Mouse (Mus musculus) kidney, embryonic 16.5 days (tissue): Measurements from ENCODE around the gene 1500009C09Rik. TPM values are rescaled to one million over a fixed set of nuclear protein-coding genes. Genes with fewer than 3 reads are reported as not detected.

Experiments
- ATAC-seq: fragments of 200-750 bp; cut with Nextera tagmentation; 2 replicates; pipeline ENCODE4 v1.8.0; 2017; ENCODE audit warnings: moderate TSS enrichment; ENCODE audit not compliant: low FRiP score, low TSS enrichment
- H3K27ac ChIP-seq: fragments of 300-500 bp; sonication (generic); 2 replicates; pipeline ENCODE4 v1.5.1; 2014; ENCODE audit warnings: low read length
- H3K27me3 ChIP-seq: fragments of 300-500 bp; sonication (generic); 2 replicates; pipeline ENCODE4 v1.6.1; 2014; ENCODE audit warnings: low read length, control low read depth, mixed read lengths; ENCODE audit not compliant: insufficient read depth
- H3K36me3 ChIP-seq: fragments of 300-500 bp; sonication (generic); 2 replicates; pipeline ENCODE4 v1.6.1; 2014; ENCODE audit warnings: low read length, control low read depth, mixed read lengths; ENCODE audit not compliant: insufficient read depth
- H3K4me1 ChIP-seq: fragments of 300-500 bp; sonication (generic); 2 replicates; pipeline ENCODE4 v1.6.1; 2014; ENCODE audit warnings: low read length, control low read depth, mixed read lengths; ENCODE audit not compliant: insufficient read depth
- H3K4me2 ChIP-seq: fragments of 300-500 bp; sonication (generic); replicated peaks from 2 replicates; pipeline ENCODE4 v1.6.1; 2014; ENCODE audit warnings: low read depth, low read length
- H3K4me3 ChIP-seq: fragments of 300-500 bp; sonication (generic); 2 replicates; pipeline ENCODE4 v1.5.1; 2014; ENCODE audit warnings: mild to moderate bottlenecking, low read length
- H3K9ac ChIP-seq: fragments of 300-500 bp; sonication (generic); replicated peaks from 2 replicates; pipeline ENCODE4 v1.6.1; 2014; ENCODE audit warnings: low read length
- H3K9me3 ChIP-seq: fragments of 300-500 bp; sonication (generic); 2 replicates; pipeline ENCODE4 v1.6.1; 2016; ENCODE audit warnings: low read length, control low read depth
- WGBS: fragments of 180-500 bp; shearing (Covaris S2); extraction: QIAGEN DNeasy Blood & Tissue Kit; methylation state at CpG from one replicate; pipeline ENCODE4 v1.1.7; 2014; 5-methylcytosine and 5-hydroxymethylcytosine counted together
- polyA plus RNA-seq: library from polyadenylated mRNA; unstranded; fragments of >200 nt; fragmentation: Nextera tagmentation; extraction: Ambion mirVana; gene quantifications from 2 replicates; pipeline ENCODE4 v1.2.1, GENCODE M21; 2015

1500009C09Rik gene
- polyA plus RNA-seq, 1 experiment from 2014 or later = not detected

DNA sequence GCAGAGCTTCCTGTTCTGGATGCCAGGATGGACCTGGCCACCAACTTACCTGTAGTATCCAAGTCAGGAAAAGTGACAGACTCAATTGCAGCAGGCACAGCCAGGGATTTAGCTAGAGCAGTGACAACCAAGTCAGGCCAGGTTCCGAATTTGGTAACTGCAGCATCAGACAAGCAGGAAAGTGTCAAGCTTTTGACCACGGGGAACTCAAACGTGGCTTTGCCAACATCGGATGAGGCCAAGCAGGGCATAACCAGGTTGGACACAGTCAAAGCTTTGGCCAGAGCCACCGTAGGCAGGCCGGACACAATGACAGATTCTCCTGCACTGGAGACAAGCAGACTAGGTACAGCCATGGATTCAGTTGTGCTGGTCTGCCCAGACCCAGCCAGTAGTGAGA is 20.1 kb downstream of the 1500009C09Rik start:
- no peak overlapping the region for H3K4me2 ChIP-seq

DNA sequence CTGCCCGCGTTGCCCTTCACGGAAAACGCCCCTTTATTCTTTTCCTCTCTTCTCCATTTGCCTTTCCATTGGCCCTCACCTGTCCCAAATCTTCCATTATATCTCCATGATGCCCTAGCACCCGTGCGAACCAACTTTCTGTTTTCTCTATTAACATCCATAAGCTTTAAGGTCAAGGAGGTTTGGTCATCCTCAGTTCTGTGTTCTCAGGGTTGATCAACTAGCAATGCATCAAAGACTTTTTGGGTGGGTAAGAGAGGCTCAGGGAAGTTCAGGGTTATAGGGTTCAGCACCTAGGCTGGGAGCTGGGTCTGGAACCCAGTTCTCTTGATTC is 22.4 kb downstream of the 1500009C09Rik start, which contains the start of gene Sept3:
Gene Sept3, plus strand, starts transcription at position 301 of the 334 bp plus-strand sequence.
- Histone ChIP-seq H3K27ac (no peak within 1 kb of the TSS), H3K27me3 (peaks cover 45% of the 10 kb centered on the region)
- 32% methylated on average over 6 of the region's 6 CpGs for WGBS

More for the DNA sequence above, 20.1 kb downstream of the 1500009C09Rik start:
- Histone ChIP-seq H3K9ac (no peak overlapping the region), H3K27ac (no peak overlapping the region), H3K9me3 (no peaks in the 10 kb centered on the region), H3K4me3 (no peak overlapping the region), H3K27me3 (peaks cover 45% of the 10 kb centered on the region), H3K36me3 (no peaks in the 10 kb centered on the region), H3K4me1 (peaks cover 16% of the 10 kb centered on the region)
- ATAC-seq = no peak
- 88% methylated on average over 6 of the region's 6 CpGs for WGBS

DNA sequence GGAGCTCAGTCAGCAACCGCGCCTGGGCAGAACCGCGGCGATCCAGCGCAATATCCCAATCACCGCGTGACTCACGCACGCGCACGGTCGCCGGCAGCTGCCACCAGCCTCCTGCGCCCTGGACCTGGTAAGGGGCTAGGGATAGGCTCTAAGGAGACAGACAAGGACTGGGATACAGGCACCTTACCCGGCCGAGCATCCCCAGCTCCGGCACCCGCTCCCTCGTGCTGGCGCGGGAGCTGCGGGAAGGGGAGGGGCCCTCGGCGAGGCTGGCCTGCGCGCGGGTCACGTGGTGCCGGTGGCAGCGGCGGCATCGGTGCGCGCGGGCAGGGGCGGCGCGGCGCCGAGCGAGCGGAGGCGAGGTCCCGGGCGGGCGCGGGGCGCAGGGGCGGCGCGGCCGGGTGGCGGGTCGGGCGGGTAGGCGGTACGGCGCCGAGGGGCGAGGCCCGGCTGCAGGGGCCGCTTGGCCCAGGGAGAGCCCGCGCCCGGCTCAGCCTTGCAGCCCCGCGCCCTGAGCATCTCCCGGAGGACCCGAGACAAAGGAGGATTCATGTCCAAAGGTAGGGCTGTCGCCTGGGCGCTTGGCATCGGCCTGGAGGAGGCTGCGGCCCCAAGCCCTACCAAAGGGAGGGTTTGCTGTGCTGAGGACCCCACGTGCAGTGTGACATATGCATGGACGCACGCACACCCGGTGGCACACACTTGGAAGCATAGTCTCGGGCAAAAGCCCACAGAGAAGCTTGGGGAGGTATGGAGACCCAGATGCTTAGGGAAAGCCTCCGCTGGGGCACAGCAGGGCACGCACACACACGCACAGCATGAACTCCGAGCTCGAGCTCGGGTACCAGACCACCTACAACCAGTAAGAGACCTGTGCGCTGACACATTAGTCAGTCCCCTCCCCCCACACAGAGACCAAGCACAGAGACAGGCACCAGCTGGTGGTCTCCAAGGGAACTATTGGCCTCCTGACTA is 23.0 kb downstream of the 1500009C09Rik start:
- H3K9ac ChIP-seq = peak overlapping the region; percentile 72
- peak overlapping the region; percentile 63 for H3K4me3 ChIP-seq
- H3K4me1 ChIP-seq = peaks cover 16% of the 10 kb centered on the region
- under 1% methylated on average over 67 of the region's 86 CpGs for WGBS
- no peaks in the 10 kb centered on the region for H3K36me3 ChIP-seq
- ATAC-seq = peak; percentile 66
- peak overlapping the region; percentile 98 for H3K4me2 ChIP-seq
- no peaks in the 10 kb centered on the region for H3K9me3 ChIP-seq
- H3K27me3 ChIP-seq = peaks cover 45% of the 10 kb centered on the region
- no peak overlapping the region for H3K27ac ChIP-seq

More for the DNA sequence above, 22.4 kb downstream of the 1500009C09Rik start, which contains the start of gene Sept3:
- peak within 1 kb of the TSS; percentile 63 for H3K4me3 ChIP-seq
- no peaks in the 10 kb centered on the region for H3K36me3 ChIP-seq
- no peaks in the 10 kb centered on the region for H3K9me3 ChIP-seq
- peaks cover 16% of the 10 kb centered on the region for H3K4me1 ChIP-seq
- H3K9ac ChIP-seq = peak within 1 kb of the TSS; percentile 72
- ATAC-seq = no peak
- H3K4me2 ChIP-seq = peak within 1 kb of the TSS; percentile 98

DNA sequence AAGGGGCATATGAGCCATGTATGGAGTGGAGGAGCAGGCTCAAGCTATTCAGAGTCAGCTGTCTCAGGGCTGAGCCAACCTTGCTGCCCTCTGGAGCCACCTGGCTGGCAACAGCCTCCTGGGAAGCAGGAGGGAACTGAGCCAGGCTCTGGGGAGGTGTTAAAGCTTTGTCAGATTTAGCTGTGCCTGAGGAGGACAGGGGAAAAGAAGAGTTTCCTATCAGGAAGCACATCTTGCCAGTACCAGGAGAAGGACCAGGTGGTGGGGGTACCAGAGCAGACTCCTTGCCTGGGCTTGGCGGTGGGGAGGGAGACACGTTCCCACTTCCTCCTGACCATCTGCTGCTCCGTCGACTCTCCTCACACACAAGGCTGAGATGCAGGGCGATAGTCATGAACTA is 25.4 kb downstream of the 1500009C09Rik start:
- Histone ChIP-seq H3K27me3 (peaks cover 33% of the 10 kb centered on the region), H3K4me3 (no peak overlapping the region), H3K4me1 (peaks cover 16% of the 10 kb centered on the region), H3K36me3 (no peaks in the 10 kb centered on the region), H3K4me2 (no peak overlapping the region), H3K9me3 (no peaks in the 10 kb centered on the region), H3K9ac (no peak overlapping the region), H3K27ac (no peak overlapping the region)
- ATAC-seq = no peak
- 73% methylated on average over 5 of the region's 5 CpGs for WGBS

DNA sequence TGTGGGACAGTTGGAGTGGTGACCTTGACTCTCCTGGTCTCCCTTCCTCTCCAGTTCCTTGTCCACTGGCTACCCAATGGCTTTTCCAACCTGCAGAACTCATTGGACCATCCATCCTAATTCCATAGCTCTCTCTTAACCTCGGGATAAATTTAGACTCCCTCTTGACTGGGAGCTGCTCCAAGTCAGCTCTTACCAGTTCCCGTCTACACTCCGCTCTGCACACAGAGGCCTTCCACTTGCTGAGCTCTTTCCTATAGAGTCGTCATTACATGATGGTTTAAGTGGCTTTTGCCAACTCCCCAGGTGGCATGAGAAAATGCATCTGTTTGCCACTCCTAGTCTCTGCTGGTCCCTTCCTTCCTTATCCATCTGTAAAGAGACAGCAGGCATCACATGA is 28.4 kb downstream of the 1500009C09Rik start:
- Histone ChIP-seq H3K4me3 (no peak overlapping the region), H3K27me3 (peaks cover 8% of the 10 kb centered on the region; the same call in 1 of the 2 replicates), H3K4me2 (no peak overlapping the region), H3K27ac (no peak overlapping the region), H3K9ac (no peak overlapping the region), H3K4me1 (peaks cover 6% of the 10 kb centered on the region), H3K36me3 (no peaks in the 10 kb centered on the region), H3K9me3 (no peaks in the 10 kb centered on the region)
- no peak for ATAC-seq
- 86% methylated on average over 4 of the region's 4 CpGs for WGBS

DNA sequence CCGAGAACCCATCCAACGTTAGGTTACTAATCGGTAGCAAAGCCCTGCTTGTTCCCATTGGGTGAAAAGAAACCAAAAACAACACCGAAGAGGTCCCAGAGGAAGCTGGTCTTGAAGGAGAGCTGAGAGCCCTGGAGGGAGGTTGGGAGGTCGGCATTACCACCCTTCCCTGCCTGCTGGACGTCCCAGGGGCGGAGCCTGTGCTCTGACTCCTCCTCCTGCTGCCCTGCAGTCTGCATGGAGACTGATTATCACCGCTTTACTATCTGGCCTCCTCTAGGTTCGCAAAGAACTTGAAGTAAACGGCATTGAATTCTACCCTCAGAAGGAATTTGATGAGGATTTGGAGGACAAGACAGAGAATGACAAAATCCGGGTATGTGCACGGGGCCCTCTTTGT is 34.0 kb downstream of the 1500009C09Rik start:
- no peak overlapping the region for H3K4me3 ChIP-seq
- WGBS = 66% methylated on average over 12 of the region's 12 CpGs
- no peaks in the 10 kb centered on the region for H3K27me3 ChIP-seq
- H3K4me1 ChIP-seq = no peaks in the 10 kb centered on the region
- no peak overlapping the region for H3K9ac ChIP-seq
- H3K9me3 ChIP-seq = no peaks in the 10 kb centered on the region
- H3K4me2 ChIP-seq = no peak overlapping the region
- no peaks in the 10 kb centered on the region for H3K36me3 ChIP-seq
- H3K27ac ChIP-seq = no peak overlapping the region
- no peak for ATAC-seq

DNA sequence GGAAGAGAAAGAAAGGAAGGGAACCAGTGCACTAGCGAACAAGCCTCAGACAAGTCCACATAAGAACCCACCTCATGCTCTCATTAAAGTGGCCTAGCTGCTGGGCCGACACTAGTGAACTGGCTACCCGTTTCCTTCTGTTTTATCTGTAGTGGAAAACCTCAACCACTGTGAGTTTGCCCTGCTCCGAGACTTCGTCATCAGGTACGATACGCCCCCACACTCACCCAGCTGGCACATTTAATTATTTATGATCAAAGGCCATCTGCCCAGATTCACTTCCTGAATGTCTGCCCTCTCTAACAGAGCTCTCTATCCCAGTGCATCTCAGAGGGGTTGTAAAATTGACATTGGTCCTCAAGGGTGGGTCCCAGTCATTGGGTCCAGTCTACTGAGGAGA is 38.1 kb downstream of the 1500009C09Rik start:
- Histone ChIP-seq H3K9ac (no peak overlapping the region), H3K27me3 (no peaks in the 10 kb centered on the region), H3K9me3 (no peaks in the 10 kb centered on the region), H3K36me3 (no peaks in the 10 kb centered on the region), H3K4me3 (no peak overlapping the region), H3K27ac (no peak overlapping the region), H3K4me1 (peaks cover 17% of the 10 kb centered on the region), H3K4me2 (no peak overlapping the region)
- ATAC-seq = no peak
- 70% methylated on average over 7 of the region's 7 CpGs for WGBS

DNA sequence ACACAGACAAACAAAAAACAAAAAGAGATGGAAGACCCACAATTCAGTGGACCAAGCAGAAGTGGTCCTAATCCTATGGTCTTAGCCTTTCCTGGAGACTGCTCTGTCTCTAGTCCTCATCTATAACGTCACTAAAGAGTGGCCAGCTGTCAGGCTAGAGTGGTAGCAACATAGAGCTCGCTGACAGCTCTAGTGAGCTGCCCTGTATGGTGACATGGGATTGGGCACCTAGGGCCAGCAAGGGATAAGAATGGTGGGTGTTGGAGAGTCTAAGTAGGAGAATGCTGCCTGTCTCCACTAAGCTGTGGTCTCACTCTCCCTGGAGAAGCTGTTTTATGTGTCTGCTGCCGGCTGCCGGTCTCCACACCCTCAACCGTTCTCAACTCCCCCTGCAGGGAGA is 40.7 kb downstream of the 1500009C09Rik start:
- Histone ChIP-seq H3K9ac (no peak overlapping the region), H3K9me3 (no peaks in the 10 kb centered on the region), H3K27ac (no peak overlapping the region), H3K27me3 (no peaks in the 10 kb centered on the region), H3K4me1 (peaks cover 17% of the 10 kb centered on the region), H3K4me3 (no peak overlapping the region), H3K36me3 (no peaks in the 10 kb centered on the region), H3K4me2 (peak overlapping the region; percentile 38)
- WGBS = 19% methylated on average over 5 of the region's 5 CpGs
- peak; percentile 25 for ATAC-seq

DNA sequence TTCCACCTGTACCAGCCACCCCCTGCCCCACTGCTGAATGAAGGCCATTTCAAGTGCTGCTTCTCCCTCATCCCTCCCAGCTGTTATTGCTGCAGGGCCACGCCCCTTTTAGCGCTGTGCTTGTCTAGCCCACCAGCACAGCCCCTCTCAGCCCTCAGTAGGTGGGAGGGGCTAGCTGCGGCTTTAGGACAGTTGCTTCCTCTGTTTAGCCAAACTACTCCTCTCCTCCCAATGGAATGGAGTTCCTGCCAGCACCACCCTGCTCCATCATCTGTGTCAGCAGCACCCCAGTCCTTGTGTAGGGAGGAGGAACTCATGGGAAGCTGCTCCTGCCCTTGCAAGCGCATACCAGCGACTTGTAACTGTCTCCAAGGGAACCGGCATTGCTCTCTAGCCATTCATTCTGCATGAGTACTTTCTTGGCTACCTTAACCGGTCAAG is 41.1 kb downstream of the 1500009C09Rik start:
- no peaks in the 10 kb centered on the region for H3K9me3 ChIP-seq
- H3K27ac ChIP-seq = no peak overlapping the region
- H3K4me1 ChIP-seq = peaks cover 17% of the 10 kb centered on the region
- H3K9ac ChIP-seq = no peak overlapping the region
- H3K27me3 ChIP-seq = no peaks in the 10 kb centered on the region
- no peaks in the 10 kb centered on the region for H3K36me3 ChIP-seq
- H3K4me3 ChIP-seq = no peak overlapping the region
- WGBS = 5% methylated on average over 7 of the region's 7 CpGs
- peak; percentile 84 for ATAC-seq
- peak overlapping the region; percentile 38 for H3K4me2 ChIP-seq

DNA sequence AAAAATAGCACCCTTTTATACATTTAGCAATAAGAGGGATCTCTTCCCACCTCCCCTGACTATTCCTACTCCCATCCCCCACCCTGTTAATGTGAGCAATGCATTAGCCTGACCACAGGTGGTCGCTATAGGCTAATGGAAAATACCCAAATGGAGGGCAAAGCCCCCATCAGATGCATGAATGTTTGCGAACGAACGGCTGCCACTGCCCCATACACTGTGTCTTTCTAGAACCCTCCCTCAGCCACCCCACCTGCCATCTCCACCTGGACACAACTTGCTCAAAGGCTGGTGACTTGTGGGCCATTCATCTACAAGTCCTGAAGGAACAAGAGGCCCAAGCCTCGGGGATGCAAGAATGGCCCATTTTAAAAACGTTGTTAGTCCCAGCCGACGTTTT is 41.9 kb downstream of the 1500009C09Rik start:
- WGBS = 46% methylated on average over 8 of the region's 8 CpGs
- Histone ChIP-seq H3K9ac (0 out of 2 replicates have a peak overlapping the region, but pooled peaks have one; percentile 23), H3K9me3 (no peaks in the 10 kb centered on the region), H3K27ac (no peak overlapping the region), H3K4me2 (no peak overlapping the region), H3K36me3 (no peaks in the 10 kb centered on the region), H3K4me3 (no peak overlapping the region), H3K4me1 (peaks cover 17% of the 10 kb centered on the region), H3K27me3 (no peaks in the 10 kb centered on the region)
- no peak for ATAC-seq
